Mouse (Mus musculus): ENCODE data around the gene Rad23a. TPM values are rescaled to one million over a fixed set of nuclear protein-coding genes. Genes with fewer than 3 reads are reported as not detected.
"Not testable (repeated sequence)": the region's sequence is repeated elsewhere in the genome, so short reads cannot be mapped to it uniquely, and the experiment has no call there.

The Rad23a gene
- polyA plus RNA-seq, 1 experiment from 2014 or later = 88.1 TPM

DNA sequence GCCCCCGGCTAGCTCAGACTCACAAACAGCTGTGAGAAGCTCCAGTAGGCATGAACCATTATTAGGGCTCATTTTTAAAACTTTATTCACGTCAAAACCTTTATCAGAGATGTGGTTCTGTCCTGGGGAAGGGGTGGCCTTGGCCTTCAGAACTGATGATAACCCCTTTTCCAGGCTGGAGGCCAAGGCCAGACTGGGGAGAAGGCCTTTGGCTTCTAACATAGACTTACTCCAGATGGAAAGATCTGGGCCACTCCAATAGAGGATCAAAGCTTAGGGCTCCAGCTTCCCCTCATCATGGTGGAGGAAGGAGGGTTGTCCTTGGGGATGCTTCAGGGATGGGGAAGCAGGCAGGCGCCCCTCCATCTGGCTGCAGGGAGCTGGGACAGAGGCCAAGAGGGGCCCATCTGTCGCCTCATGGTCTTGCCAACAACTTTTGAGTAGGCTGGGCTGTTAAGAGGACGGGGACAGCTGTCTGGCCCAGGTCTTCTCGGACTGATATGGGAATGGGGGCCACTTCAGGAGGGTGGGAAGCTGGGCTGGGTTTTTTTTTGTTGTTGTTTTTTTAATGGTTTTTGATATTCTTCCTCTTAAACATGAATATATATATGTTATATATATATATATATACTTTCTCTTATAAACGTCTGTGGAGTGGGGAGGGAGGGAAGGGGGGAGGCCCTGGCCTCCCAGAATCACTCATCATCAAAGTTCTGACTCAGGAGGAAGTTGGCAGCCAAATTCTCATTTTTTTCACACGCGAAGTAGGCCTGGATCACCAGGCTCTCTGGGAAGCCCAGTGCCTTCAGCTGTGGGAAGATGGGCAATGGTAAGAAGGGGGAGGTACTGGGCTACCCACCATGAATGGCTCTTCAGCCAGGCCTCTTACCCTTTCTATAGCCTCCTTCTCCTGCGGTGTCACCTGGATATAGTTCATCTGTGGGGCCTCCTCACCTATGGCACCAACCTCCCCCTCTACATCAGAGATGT, 5.3 kb downstream of the Rad23a start:
- ATAC-seq = peak; percentile 76
- Histone ChIP-seq H3K4me2 (ENCODE audit: low read length) (peak overlapping the region; percentile 30), H3K36me3 (ENCODE audit: control insufficient read depth, insufficient read depth, low read length) (peaks cover 51% of the 10 kb centered on the region), H3K9me3 (replicated peaks; ENCODE audit: control insufficient read depth, low read length) (no peaks in the 10 kb centered on the region), H3K27me3 (replicated peaks; ENCODE audit: control insufficient read depth, insufficient read depth, low read length) (no peaks in the 10 kb centered on the region), H3K27ac (ENCODE audit: low read depth, low read length) (peak overlapping the region; percentile 95), H3K9ac (ENCODE audit: low read length) (peak overlapping the region; percentile 40; the same call in 1 of the 2 replicates), H3K4me1 (ENCODE audit: control insufficient read depth, insufficient read depth, low read length) (peaks cover 26% of the 10 kb centered on the region), H3K4me3 (ENCODE audit: low read depth, low read length) (no peak overlapping the region)
- DNase-seq (ENCODE audit: low spot score) = peak; percentile 84
- WGBS = 51% methylated on average over 10 of the region's 10 CpGs

DNA sequence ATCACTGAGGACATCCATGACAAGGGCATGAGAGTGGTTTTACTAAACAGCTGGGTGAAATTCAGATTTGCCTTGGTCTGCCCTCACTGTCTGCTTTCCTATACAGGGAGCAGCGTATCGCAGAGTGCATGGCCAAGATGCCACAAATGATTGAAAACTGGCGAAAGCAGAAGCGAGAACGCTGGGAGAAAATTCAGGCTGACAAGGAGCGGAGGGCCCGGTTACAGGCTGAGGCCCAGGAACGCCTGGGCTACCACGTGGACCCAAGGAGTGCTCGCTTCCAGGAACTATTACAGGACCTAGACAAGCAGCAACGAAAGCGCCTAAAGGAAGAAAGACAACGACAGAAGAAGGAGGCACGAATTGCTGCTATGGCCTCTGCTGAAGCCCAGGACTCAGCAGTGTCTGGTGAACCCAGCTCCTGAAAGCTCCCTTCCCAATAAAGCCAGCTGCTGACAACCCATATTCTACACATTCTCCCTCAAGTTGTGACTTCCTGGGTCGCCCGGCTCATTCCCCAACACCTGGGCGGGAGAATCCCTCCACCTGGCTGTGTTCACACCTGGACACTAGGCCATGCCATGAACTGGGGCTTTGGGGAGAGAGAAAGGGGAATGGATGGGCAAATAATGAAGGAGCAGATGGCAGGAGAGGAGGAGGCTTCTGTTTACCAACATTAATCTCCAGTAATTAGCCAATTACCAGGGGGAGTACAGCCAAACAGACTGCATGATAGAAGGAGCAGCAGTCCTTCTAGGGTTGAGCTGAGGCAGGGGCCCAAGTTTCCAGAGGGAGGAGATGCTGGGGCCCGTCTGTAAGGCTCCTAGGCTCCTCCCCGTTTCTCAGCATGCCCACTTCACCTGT, 6.2 kb downstream of the Rad23a start:
- Histone ChIP-seq H3K9me3 (replicated peaks; ENCODE audit: control insufficient read depth, low read length) (no peaks in the 10 kb centered on the region), H3K9ac (ENCODE audit: low read length) (peak overlapping the region; percentile 40; the same call in 1 of the 2 replicates), H3K4me3 (ENCODE audit: low read depth, low read length) (no peak overlapping the region), H3K4me2 (ENCODE audit: low read length) (peak overlapping the region; percentile 30), H3K27ac (ENCODE audit: low read depth, low read length) (peak overlapping the region; percentile 95), H3K27me3 (replicated peaks; ENCODE audit: control insufficient read depth, insufficient read depth, low read length) (no peaks in the 10 kb centered on the region), H3K4me1 (ENCODE audit: control insufficient read depth, insufficient read depth, low read length) (peaks cover 22% of the 10 kb centered on the region), H3K36me3 (ENCODE audit: control insufficient read depth, insufficient read depth, low read length) (peaks cover 51% of the 10 kb centered on the region)
- WGBS = 71% methylated on average over 19 of the region's 19 CpGs
- DNase-seq (ENCODE audit: low spot score) (peak; percentile 85), ATAC-seq (peak; percentile 69)

DNA sequence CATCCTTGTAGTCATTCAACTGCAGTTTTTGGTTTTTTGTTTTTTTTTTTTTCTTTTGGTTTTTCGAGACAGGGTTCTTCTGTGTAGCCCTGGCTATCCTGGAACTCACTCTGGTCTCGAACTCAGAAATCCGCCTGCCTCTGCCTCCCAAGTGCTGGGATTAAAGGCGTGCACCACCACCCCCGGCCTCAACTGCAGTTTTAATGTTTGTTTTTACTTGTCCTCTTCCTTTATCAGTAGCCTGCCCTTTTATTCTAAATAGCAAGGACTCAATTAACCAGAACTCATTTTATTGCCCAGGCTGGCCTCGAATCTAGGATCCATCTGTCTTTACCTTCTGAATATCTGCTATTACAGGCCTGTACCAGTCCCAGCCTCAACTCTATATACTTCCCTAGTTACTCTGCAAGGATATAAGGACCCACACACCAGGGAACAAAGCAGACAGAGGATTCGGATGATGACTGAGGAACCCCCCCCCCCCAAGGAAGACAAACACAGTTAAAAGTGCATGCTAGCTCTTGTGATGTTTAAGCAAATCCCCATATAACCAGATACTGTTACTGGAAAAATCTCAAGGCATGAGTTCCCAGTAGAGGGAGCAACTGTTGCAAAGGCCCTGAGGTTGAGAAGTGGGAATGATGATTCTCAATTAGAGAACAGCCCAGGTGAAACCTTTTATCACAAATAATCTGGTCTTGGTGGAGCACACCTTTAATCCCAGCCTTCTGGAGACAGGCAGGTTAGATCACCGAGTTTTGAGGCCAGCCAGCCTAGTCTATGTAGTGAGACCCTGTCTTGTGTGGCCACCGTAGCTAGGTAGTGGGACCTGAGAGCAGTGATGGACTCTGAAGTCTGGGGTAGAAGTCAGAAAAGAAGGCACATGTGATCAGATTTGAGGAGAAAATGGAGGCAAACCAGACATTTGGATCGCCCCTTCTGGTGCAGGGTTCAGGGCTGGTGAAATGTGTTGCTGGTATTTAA, 7.4 kb downstream of the Rad23a start:
- peaks cover 42% of the 10 kb centered on the region for H3K36me3 ChIP-seq (ENCODE audit: control insufficient read depth, insufficient read depth, low read length)

GRCm38 (mm10) chr8:84832034-84832717, 8.3 kb downstream of the Rad23a start:
- ATAC-seq = peak; percentile 64
- peak overlapping the region; percentile 67 for H3K4me2 ChIP-seq (ENCODE audit: low read length)
- no peaks in the 10 kb centered on the region for H3K27me3 ChIP-seq (replicated peaks; ENCODE audit: control insufficient read depth, insufficient read depth, low read length)
- no peaks in the 10 kb centered on the region for H3K9me3 ChIP-seq (replicated peaks; ENCODE audit: control insufficient read depth, low read length)
- peak overlapping the region; percentile 90 for H3K4me3 ChIP-seq (ENCODE audit: low read depth, low read length)
- H3K4me1 ChIP-seq (ENCODE audit: control insufficient read depth, insufficient read depth, low read length) = peaks cover 22% of the 10 kb centered on the region
- peak overlapping the region; percentile 97 for H3K9ac ChIP-seq (ENCODE audit: low read length)
- H3K27ac ChIP-seq (ENCODE audit: low read depth, low read length) = peak overlapping the region; percentile 95
- H3K36me3 ChIP-seq (ENCODE audit: control insufficient read depth, insufficient read depth, low read length) = peaks cover 34% of the 10 kb centered on the region
- WGBS = 1% methylated on average over 59 of the region's 59 CpGs
- DNase-seq (ENCODE audit: low spot score) = peak; percentile 80

More for the DNA sequence above, 7.4 kb downstream of the Rad23a start:
- Histone ChIP-seq H3K9me3 (replicated peaks; ENCODE audit: control insufficient read depth, low read length) (no peaks in the 10 kb centered on the region), H3K9ac (ENCODE audit: low read length) (peak overlapping the region; percentile 97), H3K4me3 (ENCODE audit: low read depth, low read length) (peak overlapping the region; percentile 90), H3K4me2 (ENCODE audit: low read length) (peak overlapping the region; percentile 67), H3K27me3 (replicated peaks; ENCODE audit: control insufficient read depth, insufficient read depth, low read length) (no peaks in the 10 kb centered on the region), H3K27ac (ENCODE audit: low read depth, low read length) (peak overlapping the region; percentile 95), H3K4me1 (ENCODE audit: control insufficient read depth, insufficient read depth, low read length) (peaks cover 22% of the 10 kb centered on the region)
- ATAC-seq (no peak), DNase-seq (ENCODE audit: low spot score) (peak; percentile 27)
- 70% methylated on average over 10 of the region's 10 CpGs for WGBS

GRCm38 (mm10) chr8:84831490-84831889, 9.0 kb downstream of the Rad23a start, which contains the start of gene Gadd45gip1:
TSS of gene Gadd45gip1 (plus strand) at chr8:84831522.
- H3K27ac ChIP-seq (ENCODE audit: low read depth, low read length) = peak within 1 kb of the TSS; percentile 95
- H3K9ac ChIP-seq (ENCODE audit: low read length) = peak within 1 kb of the TSS; percentile 97
- no peaks in the 10 kb centered on the region for H3K27me3 ChIP-seq (replicated peaks; ENCODE audit: control insufficient read depth, insufficient read depth, low read length)
- no peaks in the 10 kb centered on the region for H3K9me3 ChIP-seq (replicated peaks; ENCODE audit: control insufficient read depth, low read length)
- H3K36me3 ChIP-seq (ENCODE audit: control insufficient read depth, insufficient read depth, low read length) = peaks cover 27% of the 10 kb centered on the region
- H3K4me3 ChIP-seq (ENCODE audit: low read depth, low read length) = peak within 1 kb of the TSS; percentile 90
- ATAC-seq (no peak), DNase-seq (ENCODE audit: low spot score) (no peak)
- H3K4me2 ChIP-seq (ENCODE audit: low read length) = peak within 1 kb of the TSS; percentile 67
- H3K4me1 ChIP-seq (ENCODE audit: control insufficient read depth, insufficient read depth, low read length) = peaks cover 22% of the 10 kb centered on the region
- 90% methylated on average over 11 of the region's 11 CpGs for WGBS

GRCm38 (mm10) chr8:84826518-84826917, 13.9 kb downstream of the Rad23a start:
- not testable (repeated sequence) for H3K9ac ChIP-seq (ENCODE audit: low read length); H3K9me3 ChIP-seq (replicated peaks; ENCODE audit: control insufficient read depth, low read length); H3K4me3 ChIP-seq (ENCODE audit: low read depth, low read length); H3K27me3 ChIP-seq (replicated peaks; ENCODE audit: control insufficient read depth, insufficient read depth, low read length); DNase-seq (ENCODE audit: low spot score); H3K36me3 ChIP-seq (ENCODE audit: control insufficient read depth, insufficient read depth, low read length); H3K4me2 ChIP-seq (ENCODE audit: low read length); H3K4me1 ChIP-seq (ENCODE audit: control insufficient read depth, insufficient read depth, low read length); ATAC-seq; H3K27ac ChIP-seq (ENCODE audit: low read depth, low read length)
- WGBS = 88% methylated on average over 2 of the region's 2 CpGs

DNA sequence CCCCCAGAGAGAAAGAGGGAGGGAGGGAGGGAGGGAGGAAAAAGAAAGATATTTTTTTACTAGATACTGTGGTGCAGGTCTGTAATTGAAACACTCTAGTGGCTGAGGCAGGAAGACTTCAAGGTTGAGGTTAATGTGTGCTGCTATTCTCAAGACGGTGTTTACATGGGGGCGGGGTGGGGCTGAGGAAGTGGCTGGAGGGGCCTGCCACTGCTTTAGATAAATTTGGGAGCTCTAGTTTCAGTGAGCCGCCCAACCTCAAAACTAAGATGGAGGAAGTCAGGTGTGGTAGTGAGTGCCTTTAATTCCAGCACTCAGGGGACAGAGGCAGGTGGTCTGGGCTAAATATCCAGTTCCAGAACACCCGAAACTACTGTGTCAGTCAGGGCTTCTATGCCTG, 14.8 kb downstream of the Rad23a start:
- H3K9ac ChIP-seq (ENCODE audit: low read length) = no peak overlapping the region
- no peak overlapping the region for H3K4me3 ChIP-seq (ENCODE audit: low read depth, low read length)
- H3K27me3 ChIP-seq (replicated peaks; ENCODE audit: control insufficient read depth, insufficient read depth, low read length) = no peaks in the 10 kb centered on the region
- H3K36me3 ChIP-seq (ENCODE audit: control insufficient read depth, insufficient read depth, low read length) = no peaks in the 10 kb centered on the region
- no peaks in the 10 kb centered on the region for H3K9me3 ChIP-seq (replicated peaks; ENCODE audit: control insufficient read depth, low read length)
- no peak for ATAC-seq
- H3K4me1 ChIP-seq (ENCODE audit: control insufficient read depth, insufficient read depth, low read length) = 0 out of 2 replicates have a peak, but pooled peaks cover 3% of the 10 kb centered on the region
- H3K27ac ChIP-seq (ENCODE audit: low read depth, low read length) = no peak overlapping the region
- H3K4me2 ChIP-seq (ENCODE audit: low read length) = no peak overlapping the region
- WGBS = 86% methylated on average over 4 of the region's 4 CpGs
- no peak for DNase-seq (ENCODE audit: low spot score)
